Mouse (Mus musculus) kidney, postnatal 10 days (tissue): ENCODE measurements around the gene Ss18l2.

Experiments
- DNase-seq: peaks from one replicate; pipeline ENCODE4 v3.0.0; 2021; ENCODE audit warnings: mixed read lengths

Ss18l2 gene

GRCm38 (mm10) chr9:121760271-121761090 lies 50.4 kb downstream of the Ss18l2 start:
- DNase-seq, result peak; percentile 90

DNA sequence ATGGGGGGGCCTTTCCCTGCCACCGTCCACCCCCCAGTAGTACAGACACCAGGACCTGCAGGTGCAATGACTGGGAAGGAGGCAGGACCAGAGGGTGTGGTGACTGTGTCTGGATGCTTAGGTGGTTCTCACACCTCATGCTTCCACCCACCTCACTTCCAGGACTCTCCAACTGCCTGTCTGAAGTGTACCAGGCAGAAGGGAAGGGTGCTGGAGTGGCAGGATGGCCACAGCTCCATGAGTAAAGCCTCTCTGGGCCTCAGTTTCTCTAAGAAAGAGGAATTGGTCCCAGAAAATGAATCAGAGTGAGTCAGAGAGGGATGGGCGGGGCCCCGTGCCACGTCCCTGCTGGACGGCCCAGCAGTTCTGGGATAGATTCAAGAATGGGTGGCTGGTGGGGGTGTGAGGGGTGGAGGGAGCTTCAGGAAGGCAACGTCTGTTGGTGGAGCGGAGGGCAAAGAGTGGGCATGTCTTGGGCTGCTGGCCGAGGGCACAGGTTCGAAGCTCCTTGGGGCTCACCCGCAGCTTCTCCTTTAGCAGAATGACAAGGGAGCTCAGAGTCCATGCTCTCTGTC lies 51.0 kb downstream of the Ss18l2 start:
- DNase-seq, result no peak

- DNase-seq, result no peak
Observed at GRCm38 (mm10) chr9:121761787-121762186, 51.7 kb downstream of the Ss18l2 start.

GRCm38 (mm10) chr9:121762248-121762647 lies 52.1 kb downstream of the Ss18l2 start:
- no peak for DNase-seq

DNA sequence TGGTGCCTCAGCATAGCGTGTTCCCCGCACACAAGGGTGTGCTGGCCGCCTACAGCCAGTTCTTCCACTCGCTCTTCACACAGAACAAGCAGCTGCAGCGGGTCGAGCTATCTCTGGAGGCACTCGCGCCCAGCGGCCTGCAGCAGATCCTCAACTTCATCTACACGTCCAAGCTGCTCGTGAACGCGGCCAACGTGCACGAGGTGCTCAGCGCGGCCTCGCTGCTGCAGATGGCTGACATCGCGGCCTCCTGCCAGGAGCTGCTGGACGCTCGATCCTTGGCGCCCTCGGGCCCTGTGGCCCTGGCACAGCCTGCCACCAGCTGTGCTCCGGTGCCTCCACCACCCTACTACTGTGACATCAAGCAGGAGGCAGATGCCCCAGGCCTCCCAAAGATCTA lies 52.6 kb downstream of the Ss18l2 start:
- no peak for DNase-seq
